Mouse (Mus musculus): ENCODE results near the gene Stxbp5l. TPM values are rescaled to one million over a fixed set of nuclear protein-coding genes. Genes with fewer than 3 reads are reported as not detected.

The Stxbp5l gene
- polyA plus RNA-seq (2015; fragmentation: Nextera tagmentation; extraction: Ambion mirVana), result 1.5 and 2.4 TPM in 2 replicates

- peaks cover 6% of the 10 kb centered on the region; the same call in 1 of the 2 replicates for H3K4me1 ChIP-seq (ENCODE audit: control insufficient read depth, insufficient read depth, low read length)
- H3K4me3 ChIP-seq (ENCODE audit: low read length), result peak within 1 kb of the TSS; percentile 58
- under 1% methylated on average over 33 of the region's 33 CpGs for WGBS
- H3K9me3 ChIP-seq (ENCODE audit: control insufficient read depth, low read length), result no peaks in the 10 kb centered on the region
- peak within 1 kb of the TSS; percentile 59 for H3K9ac ChIP-seq (ENCODE audit: low read depth, low read length)
- H3K4me2 ChIP-seq (ENCODE audit: low read depth, low read length), result peak within 1 kb of the TSS; percentile 99
- H3K36me3 ChIP-seq (ENCODE audit: control insufficient read depth, insufficient read depth, low read length), result no peaks in the 10 kb centered on the region
- H3K27ac ChIP-seq (ENCODE audit: low read length), result no peak within 1 kb of the TSS
- ATAC-seq, result peak; percentile 98
- no peaks in the 10 kb centered on the region for H3K27me3 ChIP-seq (replicated peaks; ENCODE audit: control insufficient read depth, insufficient read depth, low read length)
Measured at GRCm38 (mm10) chr16:37384821-37385344, at the start of gene Stxbp5l. Gene Stxbp5l, minus strand, starts transcription at chr16:37384962.

- no peak overlapping the region for H3K4me2 ChIP-seq (ENCODE audit: low read depth, low read length)
- no peaks in the 10 kb centered on the region for H3K27me3 ChIP-seq (replicated peaks; ENCODE audit: control insufficient read depth, insufficient read depth, low read length)
- no peaks in the 10 kb centered on the region for H3K9me3 ChIP-seq (ENCODE audit: control insufficient read depth, low read length)
- no peaks in the 10 kb centered on the region for H3K36me3 ChIP-seq (ENCODE audit: control insufficient read depth, insufficient read depth, low read length)
- WGBS, result 51% methylated on average over 5 of the region's 5 CpGs
- no peak overlapping the region for H3K9ac ChIP-seq (ENCODE audit: low read depth, low read length)
- no peak overlapping the region for H3K4me3 ChIP-seq (ENCODE audit: low read length)
- H3K27ac ChIP-seq (ENCODE audit: low read length), result no peak overlapping the region
- ATAC-seq, result no peak
- peaks cover 3% of the 10 kb centered on the region; the same call in 1 of the 2 replicates for H3K4me1 ChIP-seq (ENCODE audit: control insufficient read depth, insufficient read depth, low read length)
Measured at GRCm38 (mm10) chr16:37433418-37434204, 48.8 kb upstream of the Stxbp5l start.

GRCm38 (mm10) chr16:37425434-37425833 is 40.7 kb upstream of the Stxbp5l start:
- no peak for ATAC-seq
- 66% methylated on average over 1 of the region's 1 CpGs for WGBS
- Histone ChIP-seq H3K4me3 (ENCODE audit: low read length) (no peak overlapping the region), H3K27me3 (replicated peaks; ENCODE audit: control insufficient read depth, insufficient read depth, low read length) (no peaks in the 10 kb centered on the region), H3K27ac (ENCODE audit: low read length) (no peak overlapping the region), H3K4me2 (ENCODE audit: low read depth, low read length) (no peak overlapping the region), H3K4me1 (ENCODE audit: control insufficient read depth, insufficient read depth, low read length) (no peaks in the 10 kb centered on the region), H3K36me3 (ENCODE audit: control insufficient read depth, insufficient read depth, low read length) (no peaks in the 10 kb centered on the region), H3K9ac (ENCODE audit: low read depth, low read length) (no peak overlapping the region), H3K9me3 (ENCODE audit: control insufficient read depth, low read length) (no peaks in the 10 kb centered on the region)

- Histone ChIP-seq H3K9ac (ENCODE audit: low read depth, low read length) (no peak overlapping the region), H3K27me3 (replicated peaks; ENCODE audit: control insufficient read depth, insufficient read depth, low read length) (no peaks in the 10 kb centered on the region), H3K4me1 (ENCODE audit: control insufficient read depth, insufficient read depth, low read length) (no peaks in the 10 kb centered on the region), H3K9me3 (ENCODE audit: control insufficient read depth, low read length) (no peaks in the 10 kb centered on the region), H3K4me3 (ENCODE audit: low read length) (no peak overlapping the region), H3K27ac (ENCODE audit: low read length) (no peak overlapping the region), H3K4me2 (ENCODE audit: low read depth, low read length) (no peak overlapping the region), H3K36me3 (ENCODE audit: control insufficient read depth, insufficient read depth, low read length) (no peaks in the 10 kb centered on the region)
- 82% methylated on average over 5 of the region's 5 CpGs for WGBS
- no peak for ATAC-seq
Measured at GRCm38 (mm10) chr16:37422874-37423273, 38.1 kb upstream of the Stxbp5l start.

GRCm38 (mm10) chr16:37421851-37422250 is 37.1 kb upstream of the Stxbp5l start:
- H3K4me3 ChIP-seq (ENCODE audit: low read length), result no peak overlapping the region
- H3K9me3 ChIP-seq (ENCODE audit: control insufficient read depth, low read length), result no peaks in the 10 kb centered on the region
- no peaks in the 10 kb centered on the region for H3K36me3 ChIP-seq (ENCODE audit: control insufficient read depth, insufficient read depth, low read length)
- no peak overlapping the region for H3K27ac ChIP-seq (ENCODE audit: low read length)
- H3K4me2 ChIP-seq (ENCODE audit: low read depth, low read length), result no peak overlapping the region
- no peak for ATAC-seq
- no peaks in the 10 kb centered on the region for H3K27me3 ChIP-seq (replicated peaks; ENCODE audit: control insufficient read depth, insufficient read depth, low read length)
- 87% methylated on average over 3 of the region's 3 CpGs for whole genome bisulfite sequencing
- no peak overlapping the region for H3K9ac ChIP-seq (ENCODE audit: low read depth, low read length)
- H3K4me1 ChIP-seq (ENCODE audit: control insufficient read depth, insufficient read depth, low read length), result no peaks in the 10 kb centered on the region

GRCm38 (mm10) chr16:37420512-37420911 is 35.8 kb upstream of the Stxbp5l start:
- no peak for ATAC-seq
- H3K4me2 ChIP-seq (ENCODE audit: low read depth, low read length), result no peak overlapping the region
- 81% methylated on average over 2 of the region's 2 CpGs for WGBS
- H3K27me3 ChIP-seq (replicated peaks; ENCODE audit: control insufficient read depth, insufficient read depth, low read length), result no peaks in the 10 kb centered on the region
- no peaks in the 10 kb centered on the region for H3K9me3 ChIP-seq (ENCODE audit: control insufficient read depth, low read length)
- H3K36me3 ChIP-seq (ENCODE audit: control insufficient read depth, insufficient read depth, low read length), result no peaks in the 10 kb centered on the region
- H3K4me3 ChIP-seq (ENCODE audit: low read length), result no peak overlapping the region
- H3K9ac ChIP-seq (ENCODE audit: low read depth, low read length), result no peak overlapping the region
- H3K4me1 ChIP-seq (ENCODE audit: control insufficient read depth, insufficient read depth, low read length), result no peaks in the 10 kb centered on the region
- no peak overlapping the region for H3K27ac ChIP-seq (ENCODE audit: low read length)

- H3K4me2 ChIP-seq (ENCODE audit: low read depth, low read length), result no peak overlapping the region
- ATAC-seq, result 0 out of 2 replicates have a peak, but pooled peaks have one; percentile 13
- whole genome bisulfite sequencing, result 59% methylated on average over 4 of the region's 4 CpGs
Measured at GRCm38 (mm10) chr16:37405536-37405935, 20.8 kb upstream of the Stxbp5l start.

GRCm38 (mm10) chr16:37404922-37405321 is 20.2 kb upstream of the Stxbp5l start:
- 33% methylated on average over 1 of the region's 1 CpGs for WGBS
- ATAC-seq, result no peak
- no peaks in the 10 kb centered on the region for H3K4me1 ChIP-seq (ENCODE audit: control insufficient read depth, insufficient read depth, low read length)
- H3K27ac ChIP-seq (ENCODE audit: low read length), result no peak overlapping the region
- H3K4me3 ChIP-seq (ENCODE audit: low read length), result no peak overlapping the region
- H3K9ac ChIP-seq (ENCODE audit: low read depth, low read length), result no peak overlapping the region
- no peaks in the 10 kb centered on the region for H3K9me3 ChIP-seq (ENCODE audit: control insufficient read depth, low read length)
- no peaks in the 10 kb centered on the region for H3K36me3 ChIP-seq (ENCODE audit: control insufficient read depth, insufficient read depth, low read length)
- no peaks in the 10 kb centered on the region for H3K27me3 ChIP-seq (replicated peaks; ENCODE audit: control insufficient read depth, insufficient read depth, low read length)
- H3K4me2 ChIP-seq (ENCODE audit: low read depth, low read length), result no peak overlapping the region

More at GRCm38 (mm10) chr16:37405536-37405935, 20.8 kb upstream of the Stxbp5l start:
- Histone ChIP-seq H3K27me3 (replicated peaks; ENCODE audit: control insufficient read depth, insufficient read depth, low read length) (no peaks in the 10 kb centered on the region), H3K9ac (ENCODE audit: low read depth, low read length) (no peak overlapping the region), H3K4me3 (ENCODE audit: low read length) (no peak overlapping the region), H3K9me3 (ENCODE audit: control insufficient read depth, low read length) (no peaks in the 10 kb centered on the region), H3K4me1 (ENCODE audit: control insufficient read depth, insufficient read depth, low read length) (no peaks in the 10 kb centered on the region), H3K36me3 (ENCODE audit: control insufficient read depth, insufficient read depth, low read length) (no peaks in the 10 kb centered on the region), H3K27ac (ENCODE audit: low read length) (no peak overlapping the region)

GRCm38 (mm10) chr16:37389964-37390363 is 5.2 kb upstream of the Stxbp5l start:
- ATAC-seq, result no peak
- Histone ChIP-seq H3K4me3 (ENCODE audit: low read length) (no peak overlapping the region), H3K27ac (ENCODE audit: low read length) (no peak overlapping the region), H3K9ac (ENCODE audit: low read depth, low read length) (no peak overlapping the region), H3K27me3 (replicated peaks; ENCODE audit: control insufficient read depth, insufficient read depth, low read length) (no peaks in the 10 kb centered on the region), H3K36me3 (ENCODE audit: control insufficient read depth, insufficient read depth, low read length) (no peaks in the 10 kb centered on the region), H3K4me1 (ENCODE audit: control insufficient read depth, insufficient read depth, low read length) (no peaks in the 10 kb centered on the region), H3K4me2 (ENCODE audit: low read depth, low read length) (no peak overlapping the region), H3K9me3 (ENCODE audit: control insufficient read depth, low read length) (no peaks in the 10 kb centered on the region)

Measured in intestine, embryonic 16.5 days (tissue).